Mouse (Mus musculus) hindlimb bud, embryonic 11.5 days (tissue): ENCODE results near the gene Vmn2r78.
"Not testable (repeated sequence)": the region's sequence is repeated elsewhere in the genome, so short reads cannot be mapped to it uniquely, and the experiment has no call there.

ENCODE experiments used
- DNase-seq: peaks from one replicate; pipeline ENCODE4 v3.0.0-alpha.2; 2012; ENCODE audit warnings: low read depth, low spot score; ENCODE audit errors: extremely low spot score

The Vmn2r78 gene

DNA sequence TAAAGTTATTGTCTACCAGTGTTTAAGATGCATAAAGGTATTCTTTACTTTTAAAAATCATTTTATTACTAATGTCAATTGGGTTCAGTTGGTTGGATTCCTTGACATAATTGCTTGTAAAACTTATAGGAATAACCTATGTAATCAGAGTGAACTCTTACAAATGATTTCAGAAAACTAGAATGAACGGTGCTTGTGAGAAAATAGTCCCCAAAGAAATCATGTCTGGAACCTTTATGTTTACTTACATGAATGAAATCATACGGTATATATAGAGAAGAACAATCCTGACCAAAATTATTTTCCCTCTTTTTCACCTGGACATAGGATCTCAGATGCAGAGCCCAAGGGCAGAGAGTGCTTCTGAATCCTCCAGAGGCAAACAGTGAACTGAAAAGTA is at the start of gene Vmn2r78:
Gene Vmn2r78 (plus strand): TSS at position 301 of the 400 bp plus-strand sequence.
- DNase-seq = not testable (repeated sequence)

DNA sequence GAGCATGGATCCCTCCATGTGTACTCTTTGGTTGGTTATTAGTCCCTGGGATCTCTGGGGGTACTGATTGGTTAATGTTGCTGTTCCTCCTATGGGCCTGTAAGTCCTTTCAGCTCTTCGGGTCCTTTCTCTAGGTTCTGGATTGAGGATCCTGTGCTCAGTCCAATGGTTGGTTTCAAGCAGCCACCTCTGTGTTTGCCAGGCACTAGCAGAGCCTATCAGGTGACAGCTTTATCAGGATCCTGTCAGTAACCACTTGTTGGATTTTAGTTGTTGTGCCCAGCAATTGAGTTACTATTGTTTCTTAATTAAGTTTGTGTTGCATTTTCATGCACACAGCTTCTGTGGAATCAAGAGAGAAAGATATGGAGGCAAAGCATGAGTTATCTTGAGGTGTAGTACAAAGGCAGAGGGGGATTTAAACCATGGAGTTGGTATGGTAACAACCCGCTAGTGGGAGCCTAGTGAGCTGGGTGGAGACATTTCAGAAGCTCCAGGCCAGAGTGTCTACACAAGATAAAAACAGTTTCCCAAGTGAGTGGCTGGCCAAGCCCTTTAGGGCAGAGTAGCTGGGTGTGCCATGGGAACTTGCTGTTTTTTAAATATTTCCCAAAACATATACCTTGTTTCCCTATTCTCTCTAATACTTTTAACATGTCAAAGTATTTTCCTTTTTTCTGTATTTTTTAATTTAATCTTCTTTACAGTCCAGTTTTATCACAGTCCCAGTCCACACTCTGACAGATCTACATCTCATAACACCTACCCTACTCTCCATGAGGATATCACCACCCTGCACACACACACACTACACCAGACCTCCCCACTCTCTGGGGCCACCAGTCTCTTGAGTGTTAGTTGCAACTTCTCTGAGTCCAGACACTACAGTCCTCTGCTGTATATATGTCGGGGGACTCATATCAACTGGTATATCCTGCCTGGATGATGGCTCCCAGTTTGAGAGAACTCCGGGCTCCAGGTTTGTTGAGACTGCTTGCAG is 25.1 kb upstream of the Vmn2r78 start:
- no peak for DNase-seq

- no peak for DNase-seq
Measured at GRCm38 (mm10) chr7:86937288-86937687, 22.4 kb downstream of the Vmn2r78 start.

DNA sequence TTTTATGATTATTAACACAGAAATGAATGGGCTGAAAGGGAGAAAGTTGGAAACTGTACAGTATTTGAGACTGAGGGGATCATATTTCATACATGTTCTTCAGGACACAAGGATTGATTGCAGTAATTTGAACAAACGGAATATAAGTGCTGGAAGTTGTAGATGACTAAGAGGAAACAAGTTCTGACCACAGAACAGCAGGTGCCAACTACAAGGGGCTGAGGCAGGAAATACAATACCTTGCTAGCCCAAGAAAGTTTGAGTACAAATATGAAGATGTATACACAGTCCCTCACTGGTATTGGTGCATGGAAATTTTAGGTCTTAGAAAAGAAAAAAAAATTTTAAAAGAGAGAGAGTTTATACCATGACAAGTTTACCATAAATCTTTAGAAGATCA is 79.8 kb downstream of the Vmn2r78 start:
- no peak for DNase-seq

GRCm38 (mm10) chr7:86995815-86996214 is 80.9 kb downstream of the Vmn2r78 start, which contains the start of gene Vmn2r79:
Vmn2r79 (plus strand) TSS chr7:86996115.
- not testable (repeated sequence) for DNase-seq
